Mouse (Mus musculus) kidney, postnatal 0 days (tissue): ENCODE measurements around the gene Zbtb38. TPM values are rescaled to one million over a fixed set of nuclear protein-coding genes. Genes with fewer than 3 reads are reported as not detected.

Experiments used
- ATAC-seq: fragments of 200-750 bp; cut with Nextera tagmentation; replicated peaks from 2 replicates; pipeline ENCODE4 v1.8.0; 2017; ENCODE audit warnings: low read depth, moderate number of reproducible peaks, moderate TSS enrichment, moderate library complexity; ENCODE audit not compliant: low FRiP score
- DNase-seq: peaks from one replicate; pipeline ENCODE4 v3.0.0-alpha.2; 2016; ENCODE audit warnings: low spot score
- H3K27ac ChIP-seq: fragments of 300-500 bp; sonication (generic); 2 replicates; pipeline ENCODE4 v1.5.1; 2014; ENCODE audit warnings: mild to moderate bottlenecking
- H3K27me3 ChIP-seq: fragments of 300-500 bp; sonication (generic); 2 replicates; pipeline ENCODE4 v1.6.1; 2014; ENCODE audit warnings: low read length, mixed read lengths; ENCODE audit not compliant: insufficient read depth
- H3K36me3 ChIP-seq: fragments of 300-500 bp; sonication (generic); 2 replicates; pipeline ENCODE4 v1.6.1; 2014; ENCODE audit warnings: low read length, mixed read lengths; ENCODE audit not compliant: insufficient read depth
- H3K4me1 ChIP-seq: fragments of 300-500 bp; sonication (generic); replicated peaks from 2 replicates; pipeline ENCODE4 v1.6.1; 2014; ENCODE audit warnings: antibody characterized with exemption, low read length, mixed read lengths; ENCODE audit not compliant: insufficient read depth
- H3K4me2 ChIP-seq: fragments of 300-500 bp; sonication (generic); 2 replicates; pipeline ENCODE4 v1.6.1; 2014; ENCODE audit warnings: mild to moderate bottlenecking, low read length, moderate library complexity, mixed read lengths
- H3K4me3 ChIP-seq: fragments of 300-500 bp; sonication (generic); replicated peaks from 2 replicates; pipeline ENCODE4 v1.5.1; 2014; ENCODE audit warnings: low read depth, low read length
- H3K9ac ChIP-seq: fragments of 300-500 bp; sonication (generic); 2 replicates; pipeline ENCODE4 v1.6.1; 2014; ENCODE audit warnings: low read depth, low read length
- H3K9me3 ChIP-seq: fragments of 300-500 bp; sonication (generic); replicated peaks from 2 replicates; pipeline ENCODE4 v1.6.1; 2016; ENCODE audit warnings: low read length, inconsistent platforms, mixed read lengths
- CTCF ChIP-seq: IDR thresholded peaks from 2 replicates; pipeline ENCODE4 v1.5.1; 2016; ENCODE audit warnings: antibody characterized with exemption, low read depth, mild to moderate bottlenecking, moderate library complexity
- WGBS: fragments of 180-500 bp; shearing (Covaris S2); extraction: QIAGEN DNeasy Blood & Tissue Kit; methylation state at CpG from one replicate; pipeline ENCODE4 v1.1.7; 2014; 5-methylcytosine and 5-hydroxymethylcytosine counted together
- polyA plus RNA-seq: library from polyadenylated mRNA; unstranded; fragments of >200 nt; fragmentation: Nextera tagmentation; extraction: Ambion mirVana; gene quantifications from 2 replicates; pipeline ENCODE4 v1.2.1, GENCODE M21; 2015

Gene Zbtb38
- polyA plus RNA-seq, 1 experiment from 2014 or later: 28.3 TPM

GRCm38 (mm10) chr9:96704935-96705334 is 47.7 kb downstream of the Zbtb38 start:
- no peak for DNase-seq
- ATAC-seq: no peak
- H3K27me3 ChIP-seq: no peaks in the 10 kb centered on the region
- H3K27ac ChIP-seq: peak overlapping the region; percentile 93
- no peak overlapping the region for H3K4me2 ChIP-seq
- no peak overlapping the region for H3K4me3 ChIP-seq
- H3K9ac ChIP-seq: no peak overlapping the region
- H3K4me1 ChIP-seq: peaks cover 19% of the 10 kb centered on the region; the same call in 1 of the 2 replicates
- no peak for TF ChIP-seq CTCF
- no peaks in the 10 kb centered on the region for H3K9me3 ChIP-seq
- WGBS: 80% methylated on average over 9 of the region's 9 CpGs
- H3K36me3 ChIP-seq: peaks cover 14% of the 10 kb centered on the region; the same call in 1 of the 2 replicates

- ATAC-seq (no peak), DNase-seq (no peak)
- Histone ChIP-seq H3K27me3 (no peaks in the 10 kb centered on the region), H3K36me3 (peaks cover 14% of the 10 kb centered on the region), H3K9ac (no peak overlapping the region), H3K4me2 (no peak overlapping the region), H3K9me3 (no peaks in the 10 kb centered on the region), H3K4me1 (peaks cover 19% of the 10 kb centered on the region; the same call in 1 of the 2 replicates), H3K4me3 (no peak overlapping the region), H3K27ac (no peak overlapping the region)
- no peak for TF ChIP-seq CTCF
- WGBS: 85% methylated on average over 10 of the region's 10 CpGs
Measured at GRCm38 (mm10) chr9:96701891-96702290, 50.7 kb downstream of the Zbtb38 start.

- Histone ChIP-seq H3K4me3 (no peak overlapping the region), H3K36me3 (peaks cover 14% of the 10 kb centered on the region), H3K4me2 (no peak overlapping the region), H3K9me3 (no peaks in the 10 kb centered on the region), H3K27ac (no peak overlapping the region), H3K4me1 (no peaks in the 10 kb centered on the region), H3K27me3 (no peaks in the 10 kb centered on the region), H3K9ac (no peak overlapping the region)
- ATAC-seq (no peak), DNase-seq (no peak)
- WGBS: 98% methylated on average over 6 of the region's 6 CpGs
- TF ChIP-seq CTCF: peak; percentile 41; the same call in 1 of the 2 replicates
Measured at GRCm38 (mm10) chr9:96699276-96700035, 53.2 kb downstream of the Zbtb38 start.

GRCm38 (mm10) chr9:96696788-96697492 is 55.7 kb downstream of the Zbtb38 start:
- Histone ChIP-seq H3K4me1 (no peaks in the 10 kb centered on the region), H3K27ac (peak overlapping the region; percentile 69), H3K9me3 (no peaks in the 10 kb centered on the region), H3K4me3 (no peak overlapping the region), H3K36me3 (peaks cover 4% of the 10 kb centered on the region; the same call in 1 of the 2 replicates), H3K9ac (no peak overlapping the region), H3K4me2 (no peak overlapping the region), H3K27me3 (no peaks in the 10 kb centered on the region)
- DNase-seq (no peak), ATAC-seq (no peak)
- WGBS: 91% methylated on average over 14 of the region's 14 CpGs
- TF ChIP-seq CTCF: no peak

GRCm38 (mm10) chr9:96696141-96696561 is 56.5 kb downstream of the Zbtb38 start:
- Histone ChIP-seq H3K4me3 (no peak overlapping the region), H3K9me3 (no peaks in the 10 kb centered on the region), H3K27ac (peak overlapping the region; percentile 69), H3K4me1 (no peaks in the 10 kb centered on the region), H3K9ac (no peak overlapping the region), H3K36me3 (no peaks in the 10 kb centered on the region; the same call in 1 of the 2 replicates), H3K4me2 (no peak overlapping the region), H3K27me3 (no peaks in the 10 kb centered on the region)
- peak; percentile 59 for DNase-seq
- TF ChIP-seq CTCF: no peak
- WGBS: 55% methylated on average over 12 of the region's 12 CpGs
- peak; percentile 80 for ATAC-seq

- H3K4me2 ChIP-seq: no peak overlapping the region
- H3K4me1 ChIP-seq: no peaks in the 10 kb centered on the region; the same call in 1 of the 2 replicates
- H3K9ac ChIP-seq: no peak overlapping the region
- WGBS: 47% methylated on average over 4 of the region's 4 CpGs
- no peaks in the 10 kb centered on the region for H3K27me3 ChIP-seq
- ATAC-seq (peak; percentile 41; the same call in 1 of the 2 replicates), DNase-seq (peak; percentile 53)
- no peak overlapping the region for H3K4me3 ChIP-seq
- H3K36me3 ChIP-seq: peaks cover 27% of the 10 kb centered on the region
- TF ChIP-seq CTCF: no peak
- H3K9me3 ChIP-seq: no peaks in the 10 kb centered on the region
- no peak overlapping the region for H3K27ac ChIP-seq
Measured at GRCm38 (mm10) chr9:96690461-96690863, 62.2 kb downstream of the Zbtb38 start.
